Mouse (Mus musculus): ENCODE measurements around the gene Tfe3. TPM values are rescaled to one million over a fixed set of nuclear protein-coding genes. Genes with fewer than 3 reads are reported as not detected.
"Not testable (repeated sequence)": the region's sequence is repeated elsewhere in the genome, so short reads cannot be mapped to it uniquely, and the experiment has no call there.

Gene Tfe3
- 20.4 and 21.9 TPM in 2 replicates for polyA plus RNA-seq (2015; fragmentation: Nextera tagmentation; extraction: Ambion mirVana)

GRCm38 (mm10) chrX:7762137-7762920 is at the start of gene Tfe3:
TSS of gene Tfe3 (plus strand) at chrX:7762560.
- Histone ChIP-seq H3K4me2 (ENCODE audit: low read length) (peak within 1 kb of the TSS; percentile 67), H3K27me3 (replicated peaks; ENCODE audit: control insufficient read depth, insufficient read depth, low read length) (no peaks in the 10 kb centered on the region)
- peak; percentile 96 for ATAC-seq

DNA sequence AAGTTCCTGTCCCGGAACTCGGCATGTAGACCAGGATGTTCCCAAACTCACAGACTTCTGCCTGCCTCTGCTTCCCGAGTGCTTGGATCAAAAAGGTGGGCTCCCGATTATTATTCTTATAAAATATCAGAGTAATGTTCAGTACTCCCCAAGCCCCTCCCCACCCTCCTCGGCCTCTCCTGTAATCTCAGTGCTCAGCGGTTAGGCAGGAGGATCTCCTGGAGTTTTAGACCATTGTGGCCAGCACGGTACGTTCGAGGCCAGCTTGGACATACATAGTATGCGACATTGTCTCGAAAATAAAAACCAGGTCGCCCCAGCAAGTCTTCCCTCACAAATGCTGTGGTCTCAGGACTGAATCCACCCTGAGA is 48.6 kb upstream of the Tfe3 start:
- not testable (repeated sequence) for H3K27ac ChIP-seq (ENCODE audit: low read length); H3K27me3 ChIP-seq (replicated peaks; ENCODE audit: control insufficient read depth, insufficient read depth, low read length); H3K36me3 ChIP-seq (ENCODE audit: control insufficient read depth, insufficient read depth); H3K9me3 ChIP-seq (ENCODE audit: control insufficient read depth, low read length); H3K4me1 ChIP-seq (replicated peaks; ENCODE audit: control insufficient read depth, insufficient read depth, low read length)
- H3K9ac ChIP-seq (replicated peaks; ENCODE audit: low read depth, low read length), result 0 out of 2 replicates have a peak overlapping the region, but pooled peaks have one; percentile 25
- H3K4me3 ChIP-seq (replicated peaks; ENCODE audit: low read length), result peak overlapping the region; percentile 39
- H3K4me2 ChIP-seq (ENCODE audit: low read length), result peak overlapping the region; percentile 53
- WGBS, result 41% methylated on average over 5 of the region's 12 CpGs
- peak; percentile 43; the same call in 1 of the 2 replicates for ATAC-seq

More at GRCm38 (mm10) chrX:7762137-7762920, at the start of gene Tfe3:
- Histone ChIP-seq H3K36me3 (ENCODE audit: control insufficient read depth, insufficient read depth) (0 out of 2 replicates have a peak, but pooled peaks cover 2% of the 10 kb centered on the region), H3K4me1 (replicated peaks; ENCODE audit: control insufficient read depth, insufficient read depth, low read length) (peaks cover 19% of the 10 kb centered on the region), H3K27ac (ENCODE audit: low read length) (no peak within 1 kb of the TSS; the same call in 1 of the 2 replicates), H3K9ac (replicated peaks; ENCODE audit: low read depth, low read length) (peak within 1 kb of the TSS; percentile 58), H3K9me3 (ENCODE audit: control insufficient read depth, low read length) (no peaks in the 10 kb centered on the region), H3K4me3 (replicated peaks; ENCODE audit: low read length) (peak within 1 kb of the TSS; percentile 61)
- WGBS, result 13% methylated on average over 36 of the region's 38 CpGs

- Histone ChIP-seq H3K4me3 (replicated peaks; ENCODE audit: low read length) (peak within 1 kb of the TSS; percentile 39), H3K9ac (replicated peaks; ENCODE audit: low read depth, low read length) (0 out of 2 replicates have a peak within 1 kb of the TSS, but pooled peaks have one; percentile 25), H3K4me2 (ENCODE audit: low read length) (peak within 1 kb of the TSS; percentile 53)
- not testable (repeated sequence) for H3K4me1 ChIP-seq (replicated peaks; ENCODE audit: control insufficient read depth, insufficient read depth, low read length); H3K27me3 ChIP-seq (replicated peaks; ENCODE audit: control insufficient read depth, insufficient read depth, low read length); H3K9me3 ChIP-seq (ENCODE audit: control insufficient read depth, low read length); H3K27ac ChIP-seq (ENCODE audit: low read length); H3K36me3 ChIP-seq (ENCODE audit: control insufficient read depth, insufficient read depth)
- 24% methylated on average over 24 of the region's 60 CpGs for WGBS
- peak; percentile 97 for ATAC-seq
Measured at GRCm38 (mm10) chrX:7714135-7714899, 48.0 kb upstream of the Tfe3 start, which contains the start of gene Wdr45. TSS of gene Wdr45 (plus strand) at chrX:7714333.

GRCm38 (mm10) chrX:7716058-7716457 is 46.3 kb upstream of the Tfe3 start:
- H3K27me3 ChIP-seq (replicated peaks; ENCODE audit: control insufficient read depth, insufficient read depth, low read length); H3K9ac ChIP-seq (replicated peaks; ENCODE audit: low read depth, low read length); H3K27ac ChIP-seq (ENCODE audit: low read length); H3K9me3 ChIP-seq (ENCODE audit: control insufficient read depth, low read length); H3K4me3 ChIP-seq (replicated peaks; ENCODE audit: low read length); H3K4me1 ChIP-seq (replicated peaks; ENCODE audit: control insufficient read depth, insufficient read depth, low read length); ATAC-seq; H3K4me2 ChIP-seq (ENCODE audit: low read length); H3K36me3 ChIP-seq (ENCODE audit: control insufficient read depth, insufficient read depth): not testable (repeated sequence)
- 35% methylated on average over 1 of the region's 1 CpGs for WGBS

DNA sequence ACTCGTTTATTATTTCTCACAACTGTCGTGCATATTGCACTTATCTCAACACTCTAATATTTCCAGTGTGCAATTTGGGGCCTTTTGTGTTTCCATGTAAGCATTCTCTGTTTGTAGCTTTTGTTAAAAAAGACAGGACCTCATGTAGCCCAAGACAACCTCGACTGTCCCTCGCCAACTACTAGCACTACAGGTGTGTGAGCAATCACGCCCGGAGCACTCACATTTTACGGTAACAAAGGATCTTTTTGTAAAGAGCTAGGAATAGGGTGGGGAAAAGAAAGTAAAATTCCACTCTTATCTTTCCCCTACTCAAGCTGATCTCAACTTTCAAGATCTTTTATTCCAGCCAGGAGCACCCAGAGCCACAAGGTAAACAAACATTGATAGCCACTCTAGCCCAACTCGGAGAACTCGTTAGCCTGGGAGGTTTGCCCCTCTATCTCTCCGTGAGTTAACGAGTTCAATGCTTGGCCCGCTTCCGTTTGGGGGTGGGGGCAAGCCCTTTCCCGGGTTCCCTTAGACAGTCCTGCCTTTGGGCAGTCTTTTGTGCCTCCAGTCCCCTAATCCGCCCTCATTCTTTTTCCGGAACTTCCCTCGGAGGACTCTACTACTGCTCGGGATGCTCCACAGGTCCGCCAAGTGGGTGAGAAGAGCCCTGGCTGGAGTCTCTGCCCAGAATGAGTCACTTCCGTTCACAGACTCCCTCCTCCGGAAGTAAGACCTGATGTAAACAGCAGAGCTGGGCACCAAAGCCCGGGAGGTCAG is 40.7 kb upstream of the Tfe3 start, which contains the start of gene Gm45208:
Gene Gm45208, plus strand, starts transcription at position 732 of the 768 bp plus-strand sequence.
- peak; percentile 93 for ATAC-seq
- Histone ChIP-seq H3K36me3 (ENCODE audit: control insufficient read depth, insufficient read depth) (no peaks in the 10 kb centered on the region), H3K9me3 (ENCODE audit: control insufficient read depth, low read length) (no peaks in the 10 kb centered on the region), H3K27ac (ENCODE audit: low read length) (peak within 1 kb of the TSS; percentile 94), H3K4me2 (ENCODE audit: low read length) (peak within 1 kb of the TSS; percentile 77), H3K4me1 (replicated peaks; ENCODE audit: control insufficient read depth, insufficient read depth, low read length) (peaks cover 6% of the 10 kb centered on the region), H3K4me3 (replicated peaks; ENCODE audit: low read length) (peak within 1 kb of the TSS; percentile 63), H3K27me3 (replicated peaks; ENCODE audit: control insufficient read depth, insufficient read depth, low read length) (no peaks in the 10 kb centered on the region), H3K9ac (replicated peaks; ENCODE audit: low read depth, low read length) (peak within 1 kb of the TSS; percentile 66)
- WGBS, result 24% methylated on average over 22 of the region's 22 CpGs

GRCm38 (mm10) chrX:7722282-7722611 is 40.1 kb upstream of the Tfe3 start:
- peaks cover 6% of the 10 kb centered on the region for H3K4me1 ChIP-seq (replicated peaks; ENCODE audit: control insufficient read depth, insufficient read depth, low read length)
- 18% methylated on average over 11 of the region's 11 CpGs for WGBS
- H3K36me3 ChIP-seq (ENCODE audit: control insufficient read depth, insufficient read depth), result no peaks in the 10 kb centered on the region
- H3K9ac ChIP-seq (replicated peaks; ENCODE audit: low read depth, low read length), result peak overlapping the region; percentile 66
- ATAC-seq, result peak; percentile 47; the same call in 1 of the 2 replicates
- no peaks in the 10 kb centered on the region for H3K9me3 ChIP-seq (ENCODE audit: control insufficient read depth, low read length)
- H3K27ac ChIP-seq (ENCODE audit: low read length), result peak overlapping the region; percentile 94
- H3K4me3 ChIP-seq (replicated peaks; ENCODE audit: low read length), result peak overlapping the region; percentile 63
- peak overlapping the region; percentile 77 for H3K4me2 ChIP-seq (ENCODE audit: low read length)
- H3K27me3 ChIP-seq (replicated peaks; ENCODE audit: control insufficient read depth, insufficient read depth, low read length), result no peaks in the 10 kb centered on the region

GRCm38 (mm10) chrX:7722691-7723090 is 39.7 kb upstream of the Tfe3 start:
- Histone ChIP-seq H3K4me1 (replicated peaks; ENCODE audit: control insufficient read depth, insufficient read depth, low read length) (peaks cover 6% of the 10 kb centered on the region), H3K9ac (replicated peaks; ENCODE audit: low read depth, low read length) (peak overlapping the region; percentile 66; the same call in 1 of the 2 replicates), H3K4me2 (ENCODE audit: low read length) (peak overlapping the region; percentile 77), H3K27ac (ENCODE audit: low read length) (no peak overlapping the region), H3K9me3 (ENCODE audit: control insufficient read depth, low read length) (no peaks in the 10 kb centered on the region), H3K4me3 (replicated peaks; ENCODE audit: low read length) (peak overlapping the region; percentile 63), H3K36me3 (ENCODE audit: control insufficient read depth, insufficient read depth) (no peaks in the 10 kb centered on the region), H3K27me3 (replicated peaks; ENCODE audit: control insufficient read depth, insufficient read depth, low read length) (no peaks in the 10 kb centered on the region)
- 27% methylated on average over 4 of the region's 4 CpGs for WGBS
- ATAC-seq, result no peak

- H3K9me3 ChIP-seq (ENCODE audit: control insufficient read depth, low read length), result no peaks in the 10 kb centered on the region
- no peak overlapping the region for H3K4me2 ChIP-seq (ENCODE audit: low read length)
- WGBS, result 84% methylated on average over 7 of the region's 7 CpGs
- no peaks in the 10 kb centered on the region for H3K27me3 ChIP-seq (replicated peaks; ENCODE audit: control insufficient read depth, insufficient read depth, low read length)
- H3K27ac ChIP-seq (ENCODE audit: low read length), result no peak overlapping the region
- no peak overlapping the region for H3K4me3 ChIP-seq (replicated peaks; ENCODE audit: low read length)
- H3K4me1 ChIP-seq (replicated peaks; ENCODE audit: control insufficient read depth, insufficient read depth, low read length), result peaks cover 14% of the 10 kb centered on the region
- H3K9ac ChIP-seq (replicated peaks; ENCODE audit: low read depth, low read length), result no peak overlapping the region
- H3K36me3 ChIP-seq (ENCODE audit: control insufficient read depth, insufficient read depth), result no peaks in the 10 kb centered on the region
- no peak for ATAC-seq
Measured at GRCm38 (mm10) chrX:7724135-7724534, 38.2 kb upstream of the Tfe3 start.
